Mouse (Mus musculus) c-Kit-positive CD71-negative TER-119-negative erythroid progenitor cells, embryonic 14.5 days (primary cell): Measurements from ENCODE around the gene Polr2a.

Experiments
- DNase-seq: peaks from one replicate; pipeline ENCODE4 v3.0.0-alpha.2; 2013; ENCODE audit warnings: low read depth

Polr2a gene

GRCm38 (mm10) chr11:69758478-69758970, at the start of gene Polr2a:
Gene Polr2a, minus strand, starts transcription at chr11:69758637.
- DNase-seq = peak; percentile 97

- no peak for DNase-seq
Measured at GRCm38 (mm10) chr11:69807641-69808040, 49.2 kb upstream of the Polr2a start.

GRCm38 (mm10) chr11:69806378-69806777, 47.9 kb upstream of the Polr2a start:
- no peak for DNase-seq

GRCm38 (mm10) chr11:69804972-69805909, 46.8 kb upstream of the Polr2a start, which contains the start of gene Tmem102:
Gene Tmem102, minus strand, starts transcription at chr11:69805624.
- DNase-seq = no peak

- no peak for DNase-seq
Measured at GRCm38 (mm10) chr11:69804652-69804940, 46.2 kb upstream of the Polr2a start.

GRCm38 (mm10) chr11:69803786-69804651, 45.6 kb upstream of the Polr2a start:
- peak; percentile 56 for DNase-seq

- no peak for DNase-seq
Measured at GRCm38 (mm10) chr11:69803328-69803727, 44.9 kb upstream of the Polr2a start.

GRCm38 (mm10) chr11:69802648-69803105, 44.2 kb upstream of the Polr2a start:
- no peak for DNase-seq

GRCm38 (mm10) chr11:69801379-69801977, 43.0 kb upstream of the Polr2a start, which contains the start of gene Fgf11:
Gene Fgf11, minus strand, starts transcription at chr11:69801857.
- no peak for DNase-seq

GRCm38 (mm10) chr11:69800392-69801197, 42.2 kb upstream of the Polr2a start:
- DNase-seq = no peak

GRCm38 (mm10) chr11:69800138-69800391, 41.6 kb upstream of the Polr2a start:
- no peak for DNase-seq

GRCm38 (mm10) chr11:69799394-69800137, 41.1 kb upstream of the Polr2a start:
- no peak for DNase-seq

GRCm38 (mm10) chr11:69797924-69798323, 39.5 kb upstream of the Polr2a start:
- no peak for DNase-seq

- no peak for DNase-seq
Measured at GRCm38 (mm10) chr11:69795983-69796435, 37.6 kb upstream of the Polr2a start.

- DNase-seq = peak; percentile 89
Measured at GRCm38 (mm10) chr11:69795168-69795982, 36.9 kb upstream of the Polr2a start, which contains the start of gene Chrnb1. Gene Chrnb1, minus strand, starts transcription at chr11:69795943.

- DNase-seq = no peak
Measured at GRCm38 (mm10) chr11:69793429-69793828, 35.0 kb upstream of the Polr2a start.

GRCm38 (mm10) chr11:69791420-69791819, 33.0 kb upstream of the Polr2a start:
- no peak for DNase-seq

GRCm38 (mm10) chr11:69789431-69789830, 31.0 kb upstream of the Polr2a start:
- DNase-seq = no peak

GRCm38 (mm10) chr11:69787306-69787705, 28.9 kb upstream of the Polr2a start:
- DNase-seq = no peak
